Mouse (Mus musculus): Measurements from ENCODE around the gene Ddx59.

GRCm38 (mm10) chr1:136457403-136457802 lies 42.3 kb downstream of the Ddx59 start:
- TF ChIP-seq CTCF (IDR thresholded peaks at IDR 0.05; ENCODE audit: extremely low read depth, insufficient read depth, insufficient read length, insufficient replicate concordance) (no peak), POLR2A (IDR thresholded peaks at IDR 0.05; ENCODE audit: low read depth, low read length) (no peak)

Data from spleen, adult 2 months (tissue).